Mouse (Mus musculus) heart, postnatal 0 days (tissue): ENCODE data around the gene Pank4. TPM values are rescaled to one million over a fixed set of nuclear protein-coding genes. Genes with fewer than 3 reads are reported as not detected.

ENCODE experiments used
- ATAC-seq: fragments of 200-750 bp; cut with Nextera tagmentation; 2 replicates; pipeline ENCODE4 v1.8.0; 2017; ENCODE audit warnings: low read depth, moderate number of reproducible peaks, moderate library complexity; ENCODE audit not compliant: insufficient read depth
- DNase-seq: peaks from one replicate; pipeline ENCODE4 v3.0.0-alpha.2; 2016; ENCODE audit warnings: low spot score
- H3K27ac ChIP-seq: fragments of 300-500 bp; sonication (generic); 2 replicates; pipeline ENCODE4 v1.5.1; 2014; ENCODE audit warnings: low read depth, mild to moderate bottlenecking
- H3K27me3 ChIP-seq: fragments of 300-500 bp; sonication (generic); 2 replicates; pipeline ENCODE4 v1.6.1; 2014; ENCODE audit warnings: low read length, mixed read lengths; ENCODE audit not compliant: control insufficient read depth, insufficient read depth
- H3K36me3 ChIP-seq: fragments of 300-500 bp; sonication (generic); replicated peaks from 2 replicates; pipeline ENCODE4 v1.6.1; 2014; ENCODE audit warnings: low read length, mixed read lengths; ENCODE audit not compliant: control insufficient read depth, insufficient read depth
- H3K4me1 ChIP-seq: fragments of 300-500 bp; sonication (generic); 2 replicates; pipeline ENCODE4 v1.6.1; 2014; ENCODE audit warnings: antibody characterized with exemption; ENCODE audit not compliant: control insufficient read depth, insufficient read depth
- H3K4me2 ChIP-seq: fragments of 300-500 bp; sonication (generic); 2 replicates; pipeline ENCODE4 v1.6.1; 2014; ENCODE audit warnings: low read depth, mild to moderate bottlenecking, low read length, moderate library complexity
- H3K4me3 ChIP-seq: fragments of 300-500 bp; sonication (generic); 2 replicates; pipeline ENCODE4 v1.5.1; 2014; ENCODE audit warnings: low read depth, low read length
- H3K9ac ChIP-seq: fragments of 300-500 bp; sonication (generic); replicated peaks from 2 replicates; pipeline ENCODE4 v1.6.1; 2014; ENCODE audit warnings: low read depth, low read length, mixed read lengths
- H3K9me3 ChIP-seq: fragments of 300-500 bp; sonication (generic); replicated peaks from 2 replicates; pipeline ENCODE4 v1.6.1; 2016; ENCODE audit warnings: low read length; ENCODE audit not compliant: control insufficient read depth
- CTCF ChIP-seq: IDR thresholded peaks from 2 replicates; pipeline ENCODE4 v1.5.1; 2016; ENCODE audit warnings: antibody characterized with exemption, control low read depth, low read depth
- EP300 ChIP-seq: IDR thresholded peaks from 2 replicates; pipeline ENCODE4 v1.6.1; 2016; ENCODE audit warnings: antibody characterized with exemption, low read depth
- WGBS: fragments of 180-500 bp; shearing (Covaris S2); extraction: QIAGEN DNeasy Blood & Tissue Kit; methylation state at CpG from one replicate; pipeline ENCODE4 v1.1.7; 2014; 5-methylcytosine and 5-hydroxymethylcytosine counted together
- polyA plus RNA-seq: library from polyadenylated mRNA; unstranded; fragments of >200 nt; fragmentation: Nextera tagmentation; extraction: Ambion mirVana; gene quantifications from 2 replicates; pipeline ENCODE4 v1.2.1, GENCODE M21; 2015
- total RNA-seq: library from RNA; depleted of rRNA; stranded (reverse); fragments of >200 nt; gene quantifications from 2 replicates; pipeline ENCODE4 v1.2.3, GENCODE M21; 2014; ENCODE audit warnings: low replicate concordance

Gene Pank4
- total and polyA plus RNA-seq, 2 experiments from 2014 or later = 27.4 to 62.0 TPM

GRCm38 (mm10) chr4:154994876-154995275 lies 31.0 kb downstream of the Pank4 start:
- 0 out of 2 replicates have a peak, but pooled peaks cover 6% of the 10 kb centered on the region for H3K27me3 ChIP-seq
- no peaks in the 10 kb centered on the region for H3K36me3 ChIP-seq
- no peak overlapping the region for H3K4me3 ChIP-seq
- H3K9ac ChIP-seq = no peak overlapping the region
- H3K4me2 ChIP-seq = no peak overlapping the region
- ATAC-seq (no peak), DNase-seq (no peak)
- no peaks in the 10 kb centered on the region for H3K9me3 ChIP-seq
- no peak for TF ChIP-seq CTCF
- TF ChIP-seq EP300 = no peak
- H3K4me1 ChIP-seq = no peaks in the 10 kb centered on the region
- H3K27ac ChIP-seq = no peak overlapping the region
- WGBS = 44% methylated on average over 4 of the region's 4 CpGs

- WGBS = 38% methylated on average over 8 of the region's 8 CpGs
- Histone ChIP-seq H3K36me3 (no peaks in the 10 kb centered on the region), H3K27ac (no peak overlapping the region), H3K9me3 (no peaks in the 10 kb centered on the region), H3K4me3 (no peak overlapping the region), H3K27me3 (0 out of 2 replicates have a peak, but pooled peaks cover 3% of the 10 kb centered on the region), H3K9ac (no peak overlapping the region), H3K4me2 (no peak overlapping the region), H3K4me1 (no peaks in the 10 kb centered on the region)
- ATAC-seq (no peak), DNase-seq (peak; percentile 20)
- TF ChIP-seq CTCF = 0 out of 2 replicates have a peak, but pooled peaks have one; percentile 14
- TF ChIP-seq EP300 = no peak
Measured at GRCm38 (mm10) chr4:154996572-154997154, 32.7 kb downstream of the Pank4 start.

- no peak for DNase-seq
- Histone ChIP-seq H3K36me3 (no peaks in the 10 kb centered on the region), H3K4me2 (no peak overlapping the region), H3K27me3 (no peaks in the 10 kb centered on the region), H3K27ac (no peak overlapping the region), H3K9me3 (no peaks in the 10 kb centered on the region), H3K9ac (no peak overlapping the region), H3K4me1 (no peaks in the 10 kb centered on the region), H3K4me3 (no peak overlapping the region)
- TF ChIP-seq CTCF (no peak), EP300 (no peak)
- WGBS = 66% methylated on average over 5 of the region's 5 CpGs
- no peak for ATAC-seq
Measured at GRCm38 (mm10) chr4:154999379-154999778, 35.5 kb downstream of the Pank4 start.

- no peaks in the 10 kb centered on the region for H3K27me3 ChIP-seq
- ATAC-seq (no peak), DNase-seq (no peak)
- H3K4me2 ChIP-seq = no peak overlapping the region
- H3K36me3 ChIP-seq = no peaks in the 10 kb centered on the region
- no peak overlapping the region for H3K27ac ChIP-seq
- 75% methylated on average over 3 of the region's 3 CpGs for WGBS
- TF ChIP-seq CTCF (no peak), EP300 (no peak)
- no peaks in the 10 kb centered on the region for H3K4me1 ChIP-seq
- H3K4me3 ChIP-seq = no peak overlapping the region
- no peaks in the 10 kb centered on the region for H3K9me3 ChIP-seq
- no peak overlapping the region for H3K9ac ChIP-seq
Measured at GRCm38 (mm10) chr4:155005278-155005677, 41.4 kb downstream of the Pank4 start.

GRCm38 (mm10) chr4:155006296-155006695 lies 42.4 kb downstream of the Pank4 start:
- Histone ChIP-seq H3K9me3 (no peaks in the 10 kb centered on the region), H3K27ac (no peak overlapping the region), H3K4me3 (no peak overlapping the region), H3K4me1 (no peaks in the 10 kb centered on the region), H3K4me2 (no peak overlapping the region), H3K9ac (no peak overlapping the region), H3K27me3 (no peaks in the 10 kb centered on the region), H3K36me3 (no peaks in the 10 kb centered on the region)
- WGBS = 52% methylated on average over 10 of the region's 10 CpGs
- ATAC-seq = no peak
- DNase-seq = no peak
- TF ChIP-seq CTCF (no peak), EP300 (no peak)

- WGBS = 80% methylated on average over 3 of the region's 3 CpGs
- no peak overlapping the region for H3K9ac ChIP-seq
- H3K4me2 ChIP-seq = no peak overlapping the region
- ATAC-seq = no peak
- H3K27me3 ChIP-seq = no peaks in the 10 kb centered on the region
- no peak for TF ChIP-seq EP300
- no peak for TF ChIP-seq CTCF
- no peak for DNase-seq
- H3K9me3 ChIP-seq = no peaks in the 10 kb centered on the region
- H3K4me3 ChIP-seq = no peak overlapping the region
- no peaks in the 10 kb centered on the region for H3K4me1 ChIP-seq
- no peak overlapping the region for H3K27ac ChIP-seq
- no peaks in the 10 kb centered on the region for H3K36me3 ChIP-seq
Measured at GRCm38 (mm10) chr4:155007641-155008040, 43.7 kb downstream of the Pank4 start.
